Mouse (Mus musculus) mouse trophoblast stem cell (cell line): ENCODE results near the gene Kcnj9.

ENCODE experiments used
- in situ Hi-C, 2 experiments: fragments of 300-500 bp; cut with MseI, MboI; formaldehyde crosslinking; loops; 2 replicates in 1 of 2; 3 replicates in 1 of 2; pipeline ENCODE4 v1.15.1; 2025

The Kcnj9 gene

DNA sequence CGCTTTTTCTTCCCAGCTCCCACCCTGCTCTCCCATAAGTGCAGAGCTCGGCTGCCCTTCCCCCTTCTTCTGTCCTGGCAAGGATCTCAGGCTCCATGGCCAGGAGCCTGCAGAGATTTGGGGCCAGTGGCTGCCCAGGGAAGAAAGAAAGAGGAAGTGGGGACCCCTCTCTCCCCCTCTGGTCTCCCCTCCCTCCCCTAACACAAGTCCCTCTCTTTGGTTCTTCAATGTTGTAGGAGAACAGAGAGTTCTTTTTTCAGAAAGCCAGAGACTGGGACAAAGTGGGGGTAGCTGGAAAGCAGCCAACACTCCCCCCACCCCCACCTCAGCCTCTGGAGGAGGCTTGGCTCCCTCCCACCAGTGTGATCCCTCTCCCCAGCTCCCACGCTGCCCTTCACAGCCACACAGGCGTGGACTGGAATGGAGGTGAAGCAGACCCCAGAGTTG is 33.3 kb downstream of the Kcnj9 start:
- in situ Hi-C loops: no loop called here

DNA sequence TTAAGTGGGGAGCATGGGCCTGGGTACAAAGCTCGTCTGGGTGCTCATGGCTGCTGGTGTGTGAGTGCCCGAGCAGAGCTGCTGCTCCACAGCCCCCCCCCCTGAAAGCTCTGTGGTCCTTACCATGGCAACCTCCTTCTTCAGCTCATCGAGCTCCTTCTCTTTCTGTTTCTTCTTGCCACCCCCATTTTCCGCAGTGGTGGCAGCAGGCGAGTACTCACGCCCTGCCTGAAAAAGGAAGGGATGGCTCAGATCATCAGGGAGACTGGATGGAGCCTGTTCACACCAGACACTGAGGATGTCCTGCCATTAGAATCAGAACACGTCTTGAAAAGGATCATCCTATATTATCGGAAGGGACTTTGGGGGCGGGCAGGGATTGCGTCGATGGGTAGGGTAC is 35.7 kb downstream of the Kcnj9 start:
- in situ Hi-C loops: no loop called here

DNA sequence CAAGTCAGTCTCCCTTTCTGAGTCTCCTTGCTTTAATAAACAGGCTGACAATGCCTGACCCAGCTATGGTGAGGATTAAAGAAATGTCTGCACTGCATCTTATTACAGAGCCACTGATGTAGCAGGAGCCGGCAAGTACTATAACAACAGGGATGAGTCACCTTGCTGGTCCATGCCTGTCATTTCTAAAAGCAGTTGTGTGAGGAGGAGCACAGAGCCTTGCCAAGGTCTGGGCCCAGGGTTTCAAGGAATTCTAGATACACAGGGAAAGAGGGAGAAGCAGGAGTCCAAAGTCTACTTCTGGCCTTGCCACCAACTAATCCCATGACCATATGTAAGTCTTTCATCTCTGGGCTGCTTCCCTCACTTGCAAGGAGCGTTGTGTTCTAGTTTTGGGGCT is 36.2 kb downstream of the Kcnj9 start:
- in situ Hi-C loops: no loop called here

DNA sequence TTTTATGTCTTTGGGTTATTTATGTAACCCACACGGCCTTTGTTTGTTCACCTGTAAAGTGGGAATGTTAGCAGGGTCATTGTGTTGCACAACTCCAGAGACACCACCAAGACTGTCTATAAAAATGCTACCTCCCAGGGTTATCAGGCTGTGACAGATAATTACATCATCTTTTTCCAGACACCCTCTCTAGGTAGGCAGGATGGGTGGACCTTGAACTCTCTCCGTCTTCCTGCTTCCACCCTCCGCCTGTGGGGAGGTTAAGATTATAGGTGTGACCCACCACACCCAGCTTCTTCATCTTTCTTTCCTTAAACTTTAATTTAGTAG is 39.5 kb downstream of the Kcnj9 start:
- in situ Hi-C loops: no loop called here

DNA sequence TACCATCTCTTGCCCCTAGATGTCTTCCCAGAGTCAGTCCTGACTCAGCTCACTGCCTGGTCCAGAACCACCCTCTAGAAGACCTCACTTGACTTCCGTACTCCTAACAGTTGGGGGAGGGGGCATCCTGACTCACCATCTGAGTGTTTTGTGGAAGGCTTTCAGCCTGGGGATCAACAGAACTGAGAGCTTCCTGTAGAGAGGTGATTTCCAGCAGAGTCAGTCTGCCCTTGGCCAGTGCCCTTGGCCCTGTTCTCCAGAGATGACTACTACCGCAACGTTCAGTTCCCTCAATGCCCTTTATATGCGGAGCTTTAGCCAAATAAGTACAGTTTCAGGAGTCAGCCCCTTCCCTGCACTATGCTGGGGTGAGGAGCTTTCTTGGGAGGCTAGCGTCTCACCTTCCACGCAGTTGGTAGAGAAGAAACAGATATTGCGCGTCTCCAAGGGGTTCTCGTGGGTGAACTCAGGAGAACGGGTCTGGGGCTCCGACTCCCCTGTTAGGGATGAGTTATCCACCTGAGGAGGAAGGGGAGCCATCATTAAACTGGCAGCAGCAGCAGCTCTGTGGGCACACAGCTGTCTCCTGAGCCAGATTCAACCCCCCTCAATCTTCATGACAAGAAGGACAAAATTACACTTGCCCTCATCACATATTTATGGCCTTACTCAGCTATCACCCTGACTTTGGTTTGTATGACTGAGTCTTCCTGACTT is 40.1 kb downstream of the Kcnj9 start:
- in situ Hi-C loops: no loop called here

DNA sequence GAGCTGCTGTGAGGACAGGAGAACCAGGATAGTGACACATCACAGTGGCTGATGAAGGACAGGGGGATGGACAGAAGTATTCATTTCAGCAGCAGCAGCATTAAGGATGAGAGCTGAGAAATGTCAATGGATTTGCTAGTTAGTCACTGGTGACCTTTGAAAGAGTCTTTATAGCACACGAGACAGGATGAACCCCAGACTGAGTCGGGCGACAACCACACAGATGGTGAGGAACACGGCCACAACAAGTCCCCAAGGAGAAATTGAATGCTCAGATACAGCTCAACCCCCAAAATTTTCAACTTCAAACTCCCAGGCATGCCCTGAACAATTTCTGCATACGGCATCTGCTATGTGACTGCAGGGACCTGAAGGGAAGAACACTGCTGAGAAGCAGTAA is 42.4 kb downstream of the Kcnj9 start:
- in situ Hi-C loops: no loop called here

DNA sequence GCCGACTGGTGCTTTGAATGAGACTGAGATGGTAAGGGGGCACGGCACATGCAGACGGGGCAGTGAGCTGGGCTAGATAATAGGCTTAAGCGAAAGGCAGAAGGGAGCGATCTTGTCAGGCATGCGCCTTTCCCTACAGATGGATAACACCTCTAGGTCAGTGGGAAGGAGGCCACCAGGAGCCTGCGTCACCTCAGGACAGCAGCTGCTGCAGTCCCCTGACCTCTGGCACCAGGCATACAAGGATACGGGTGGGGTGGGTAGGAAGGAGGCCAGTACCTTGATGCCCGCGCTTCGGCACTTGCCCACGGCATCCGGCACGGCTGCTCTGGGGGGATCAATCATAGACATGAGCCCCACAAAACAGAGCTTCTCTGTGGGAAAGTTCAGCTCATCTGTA is 44.9 kb downstream of the Kcnj9 start:
- in situ Hi-C loops: no loop called here

DNA sequence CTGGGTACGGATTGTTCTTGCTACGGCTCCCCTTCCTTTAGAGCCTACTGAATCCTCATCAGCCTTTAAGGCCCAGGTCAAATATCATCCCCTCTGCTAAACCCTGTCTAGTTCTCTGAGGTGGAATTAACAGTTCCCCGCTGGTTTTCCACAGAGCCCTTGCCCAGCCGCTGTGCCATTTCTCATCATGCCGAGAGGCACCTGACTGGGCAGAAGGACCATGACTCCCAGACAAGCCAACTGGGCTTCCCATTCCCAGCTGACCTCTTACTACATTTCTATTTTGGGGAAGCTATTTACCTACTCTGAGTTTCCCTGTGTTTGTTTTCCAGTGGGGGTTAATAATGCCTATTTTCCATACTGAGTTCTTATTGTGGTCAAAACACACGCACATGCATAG is 46.0 kb downstream of the Kcnj9 start:
- in situ Hi-C loops: no loop called here

DNA sequence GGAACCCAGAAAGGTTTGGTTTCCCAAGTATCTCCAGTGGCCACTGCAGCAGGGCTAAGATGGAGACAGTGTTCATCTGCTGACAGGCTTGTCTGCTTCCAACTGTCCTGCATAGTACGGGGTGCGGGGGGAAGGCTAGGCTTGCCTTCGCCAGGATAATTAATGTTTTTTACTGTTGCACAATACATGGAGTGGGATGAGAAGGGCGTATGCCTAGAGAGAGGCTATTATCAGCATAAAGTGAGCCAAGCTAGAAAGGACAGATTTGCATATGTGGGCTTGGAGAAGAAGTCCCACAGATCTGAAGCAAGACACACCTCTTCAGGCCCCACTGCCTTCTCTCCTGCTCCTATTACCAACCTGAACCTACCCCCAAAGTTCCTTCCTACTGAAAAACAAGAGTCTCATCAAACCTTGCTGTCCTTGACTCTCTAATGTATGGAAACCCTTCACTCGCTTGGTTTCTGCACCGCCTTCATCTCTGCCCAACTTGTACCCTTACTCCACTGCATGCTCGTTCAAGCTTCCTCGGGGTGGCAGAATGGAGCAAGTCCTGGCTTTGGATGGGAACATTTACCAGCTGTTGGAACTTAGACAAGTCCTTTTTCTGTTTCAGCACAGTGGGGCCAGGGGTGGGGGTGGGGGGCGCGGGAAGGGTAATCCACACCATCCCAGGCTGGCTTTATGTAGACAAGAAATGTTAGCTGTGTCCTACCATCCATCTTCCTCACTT is 47.4 kb downstream of the Kcnj9 start:
- in situ Hi-C loops: no loop called here

DNA sequence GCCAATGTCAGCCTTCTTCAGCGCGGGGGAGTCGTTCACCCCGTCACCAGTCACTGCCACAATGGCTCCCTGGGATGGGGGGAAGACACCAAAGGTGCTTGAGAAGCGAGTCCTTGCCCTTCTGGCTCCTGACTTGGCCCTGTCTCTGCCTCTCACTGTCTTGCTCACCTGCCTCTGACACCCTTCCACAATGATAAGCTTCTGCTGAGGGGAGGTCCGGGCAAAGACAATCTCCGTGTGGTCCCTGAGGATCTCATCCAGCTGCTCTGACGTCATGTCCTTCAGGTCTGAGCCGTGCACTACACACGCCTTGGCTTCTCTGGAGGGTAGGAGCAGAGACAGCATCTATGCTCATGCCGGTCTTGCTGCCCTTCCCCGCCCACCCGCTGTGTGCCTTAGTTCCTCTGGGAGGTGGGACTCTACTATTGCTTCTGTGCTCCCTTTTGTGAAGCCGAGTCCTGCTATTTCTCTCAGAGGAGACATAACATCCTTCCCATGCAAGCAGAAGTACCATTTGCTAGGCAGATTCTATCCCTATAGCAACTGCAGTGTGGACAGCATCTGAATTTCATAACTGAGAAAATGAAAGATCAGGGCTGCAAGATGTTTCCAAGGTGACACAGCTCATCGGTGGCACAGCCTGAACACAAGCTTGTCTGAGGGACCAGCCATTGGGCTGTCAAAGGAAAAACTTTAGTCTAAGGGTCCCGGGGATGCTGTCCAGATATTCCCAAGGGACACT is 49.2 kb downstream of the Kcnj9 start:
- in situ Hi-C loops: no loop called here

DNA sequence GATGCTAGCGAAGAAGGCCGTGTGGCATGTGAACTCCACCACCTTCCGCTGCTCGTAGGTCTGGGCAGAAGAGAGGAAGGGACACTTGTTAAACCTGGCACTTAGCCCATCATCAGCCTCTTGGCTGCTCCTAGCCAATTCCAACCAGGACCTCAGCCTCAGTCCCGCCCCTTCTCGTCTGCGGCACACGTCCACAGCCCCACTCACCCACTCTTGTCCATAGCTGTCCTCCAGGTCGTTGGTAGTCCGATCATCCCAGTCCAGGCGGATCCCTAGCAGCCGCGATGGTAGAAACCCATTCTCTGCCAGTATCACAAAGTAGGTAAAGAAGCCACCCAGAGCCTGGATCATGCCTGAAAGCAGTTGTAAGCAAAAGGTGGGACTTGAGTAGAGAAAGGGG is 50.8 kb downstream of the Kcnj9 start:
- in situ Hi-C loops: no loop called here

DNA sequence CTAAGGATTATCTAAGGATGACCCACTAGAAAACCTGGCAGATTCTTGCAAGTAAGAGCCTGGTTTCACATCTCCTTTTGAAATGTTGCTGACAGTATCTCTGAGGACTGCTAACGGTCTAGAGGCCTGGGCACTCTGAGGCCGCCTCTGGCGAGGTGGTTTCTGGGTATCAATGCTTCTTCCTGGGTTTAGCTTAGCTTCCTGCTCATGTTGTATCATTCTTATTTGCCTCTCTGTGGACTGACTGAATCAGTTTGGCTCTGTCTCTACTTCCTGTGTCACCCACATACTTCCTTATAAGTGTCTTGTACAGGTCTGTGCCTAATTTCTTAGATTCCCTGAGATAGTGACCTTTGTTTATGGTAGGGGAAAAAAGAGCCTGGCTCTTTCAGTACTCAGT is 51.9 kb downstream of the Kcnj9 start:
- in situ Hi-C loops: no loop called here

DNA sequence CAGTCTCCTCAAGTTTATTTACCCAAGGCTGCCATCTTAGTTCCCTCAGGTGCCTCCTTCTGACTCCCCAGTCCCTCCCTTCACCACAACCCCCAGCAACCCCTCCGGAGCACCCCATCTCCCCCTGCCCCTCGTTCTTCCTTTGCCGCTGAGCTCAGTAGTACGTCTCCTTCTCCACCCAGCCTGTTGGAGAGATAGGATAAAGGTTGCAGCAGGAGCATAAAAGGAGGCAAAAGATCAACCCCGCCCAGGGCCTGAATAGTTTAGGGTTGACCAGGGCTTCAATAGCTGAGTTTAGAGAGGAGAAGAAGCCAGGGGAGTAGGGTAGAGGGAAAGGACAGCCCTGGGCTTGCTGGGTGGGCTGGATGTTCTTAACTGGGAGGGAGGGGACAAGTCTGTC is 54.6 kb downstream of the Kcnj9 start:
- in situ Hi-C loops: no loop called here

DNA sequence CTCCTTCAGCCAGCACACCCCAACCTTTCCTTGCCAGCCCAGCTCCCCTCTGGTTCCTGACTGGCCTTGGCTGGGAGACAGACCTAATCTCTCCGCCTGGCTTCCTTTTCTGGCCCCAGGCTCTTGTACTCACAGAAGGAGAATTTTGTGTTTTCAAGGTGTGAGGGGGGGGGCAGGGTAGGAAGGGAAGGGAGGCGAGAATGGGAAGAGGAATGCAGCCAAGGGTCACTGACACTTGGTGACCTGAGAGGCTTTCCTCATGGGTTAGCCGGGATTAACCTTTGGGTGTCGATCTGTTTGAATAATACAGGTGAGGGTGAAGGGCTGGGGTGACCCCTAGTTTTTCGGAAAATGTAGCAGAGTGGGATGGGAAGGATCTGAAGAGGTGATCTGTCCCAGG is 55.0 kb downstream of the Kcnj9 start:
- in situ Hi-C loops: no loop called here

DNA sequence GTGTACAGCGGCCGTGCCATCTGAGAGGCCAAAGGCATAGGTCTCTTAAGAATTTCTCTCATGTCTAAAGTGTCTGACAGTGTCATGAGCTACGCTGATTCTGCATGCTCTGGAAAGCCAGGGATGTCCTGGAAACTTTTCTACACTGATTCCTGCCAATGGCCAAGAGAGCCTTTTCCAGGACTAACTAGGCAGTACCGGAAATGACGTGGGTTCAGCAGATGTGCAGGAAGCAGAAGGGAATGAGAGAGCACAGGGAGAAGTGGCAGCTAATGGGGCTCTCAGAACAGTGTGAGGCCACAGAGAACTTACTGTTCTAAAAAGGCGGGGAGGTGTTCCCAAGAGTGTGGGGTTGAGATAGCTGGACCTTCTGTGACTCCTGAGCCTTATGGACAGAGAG is 55.7 kb downstream of the Kcnj9 start:
- in situ Hi-C loops: no loop called here

DNA sequence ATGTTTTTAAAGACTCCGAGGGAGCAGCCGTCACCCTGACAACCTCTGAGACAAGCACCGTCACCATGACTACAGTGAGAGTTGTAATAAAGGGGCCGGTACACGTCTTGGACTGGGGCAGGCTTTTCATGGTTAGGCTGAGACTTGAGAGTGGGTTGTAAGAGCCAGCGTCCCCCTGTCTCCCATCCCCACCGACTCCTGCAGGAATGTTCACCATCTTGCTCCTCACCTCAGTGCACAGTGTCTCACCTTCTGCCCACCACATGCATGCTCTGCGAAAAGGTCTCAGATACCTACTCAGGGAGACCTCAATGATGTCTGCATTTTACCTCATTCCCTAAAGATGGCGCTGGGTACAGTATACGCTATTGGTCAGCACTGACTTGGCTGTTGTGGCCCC is 57.4 kb downstream of the Kcnj9 start:
- in situ Hi-C loops: no loop called here

DNA sequence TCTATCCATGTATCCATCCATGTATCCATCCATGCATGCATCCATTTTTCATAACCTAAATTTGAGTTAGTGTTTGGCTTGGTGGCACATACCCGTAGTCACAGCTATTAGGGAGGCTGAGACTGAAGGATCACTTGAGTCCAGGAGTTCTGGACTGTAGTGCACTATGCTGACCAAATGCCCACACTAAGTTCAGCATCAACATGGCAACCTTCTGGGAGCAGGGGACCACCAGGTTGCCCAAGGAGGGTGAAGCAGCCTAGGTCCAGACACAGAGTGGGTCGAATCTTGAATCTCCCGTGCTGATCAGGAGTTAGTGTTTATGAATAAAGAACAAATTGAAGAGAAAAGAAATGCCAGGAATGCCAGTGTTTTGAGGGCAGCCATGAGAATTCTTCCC is 57.9 kb downstream of the Kcnj9 start:
- in situ Hi-C loops: no loop called here
